Mouse (Mus musculus) frontal cortex, postnatal 25 days (tissue): ENCODE measurements around the gene 6720489N17Rik.
"Not testable (repeated sequence)": the region's sequence is repeated elsewhere in the genome, so short reads cannot be mapped to it uniquely, and the experiment has no call there.

Experiments
- DNase-seq, 2 experiments: peaks; one replicate each; pipeline ENCODE4 v3.0.0; 2022; ENCODE audit warnings: low spot score in 2 of 2

The 6720489N17Rik gene

GRCm38 (mm10) chr13:62623577-62624276 is at the start of gene 6720489N17Rik:
Gene 6720489N17Rik, minus strand, starts transcription at chr13:62624182.
- DNase-seq: peak; percentile 43 to 49

- no peak for DNase-seq
Measured at GRCm38 (mm10) chr13:62653369-62653743, 29.4 kb upstream of the 6720489N17Rik start.

GRCm38 (mm10) chr13:62652681-62653368 is 28.8 kb upstream of the 6720489N17Rik start:
- DNase-seq: peak; percentile 27 to 49

- not testable (repeated sequence) for DNase-seq
Measured at GRCm38 (mm10) chr13:62627071-62627470, 3.1 kb upstream of the 6720489N17Rik start.

- DNase-seq: not testable (repeated sequence)
Measured at GRCm38 (mm10) chr13:62624277-62624665, 289 bp upstream of the 6720489N17Rik start.

- not testable (repeated sequence) for DNase-seq
Measured at GRCm38 (mm10) chr13:62617449-62617848, 6.5 kb downstream of the 6720489N17Rik start.

- DNase-seq: not testable (repeated sequence)
Measured at GRCm38 (mm10) chr13:62571099-62571498, 52.9 kb downstream of the 6720489N17Rik start, which contains the start of gene Zfp934. Gene Zfp934, minus strand, starts transcription at chr13:62571199.

- peak in 1 of 2 experiments; percentile 3 for DNase-seq
Measured at GRCm38 (mm10) chr13:62561696-62562095, 62.3 kb downstream of the 6720489N17Rik start.

- peak; percentile 40 to 60 for DNase-seq
Measured at GRCm38 (mm10) chr13:62558189-62559110, 65.5 kb downstream of the 6720489N17Rik start, which contains the start of gene Zfp935. Gene Zfp935, minus strand, starts transcription at chr13:62558511.
